Mouse (Mus musculus) 3T3-L1 (cell line): ENCODE results near the gene Nbea.

Experiments used
- DNase-seq: peaks from one replicate; pipeline ENCODE4 v3.0.0-alpha.2; 2015; ENCODE audit warnings: low read depth, low spot score

Nbea gene

DNA sequence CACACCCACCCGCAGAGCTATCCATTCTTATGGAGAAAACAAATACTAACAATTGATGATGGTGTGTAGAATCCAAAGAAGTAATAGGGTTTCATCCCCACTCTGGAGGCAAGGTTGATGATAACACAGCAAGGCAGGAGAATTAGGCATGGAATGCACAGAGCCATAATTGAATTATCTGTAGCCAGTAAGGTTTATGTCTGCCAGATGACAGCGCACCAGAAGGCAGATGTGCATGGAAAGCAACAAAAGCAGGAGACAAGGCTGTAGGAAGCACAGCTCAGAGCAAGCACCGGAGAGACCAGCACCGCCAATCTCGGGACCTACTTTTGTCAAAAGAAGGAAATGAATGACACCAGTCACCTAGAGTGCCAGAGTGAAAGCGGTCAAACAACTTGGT, 429.6 kb downstream of the Nbea start:
- no peak for DNase-seq

DNA sequence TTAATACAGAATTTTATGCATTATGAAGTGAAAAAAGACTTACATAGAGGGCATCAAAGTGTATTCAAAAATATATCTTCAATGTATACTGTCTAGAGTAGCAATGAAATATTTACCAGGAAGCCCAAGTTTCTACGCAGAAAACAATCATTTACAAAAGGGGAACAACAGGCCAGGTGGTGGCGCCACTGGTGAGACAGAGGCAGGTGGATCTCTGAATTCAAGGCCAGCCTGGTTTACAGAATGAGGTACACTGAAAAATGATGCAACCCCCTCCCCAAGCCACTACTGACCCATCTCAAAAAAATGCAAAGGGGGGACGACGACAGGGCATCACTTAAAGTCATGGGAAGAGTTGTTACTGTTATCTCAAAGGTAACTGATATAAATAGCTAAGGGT, 430.9 kb downstream of the Nbea start:
- no peak for DNase-seq

DNA sequence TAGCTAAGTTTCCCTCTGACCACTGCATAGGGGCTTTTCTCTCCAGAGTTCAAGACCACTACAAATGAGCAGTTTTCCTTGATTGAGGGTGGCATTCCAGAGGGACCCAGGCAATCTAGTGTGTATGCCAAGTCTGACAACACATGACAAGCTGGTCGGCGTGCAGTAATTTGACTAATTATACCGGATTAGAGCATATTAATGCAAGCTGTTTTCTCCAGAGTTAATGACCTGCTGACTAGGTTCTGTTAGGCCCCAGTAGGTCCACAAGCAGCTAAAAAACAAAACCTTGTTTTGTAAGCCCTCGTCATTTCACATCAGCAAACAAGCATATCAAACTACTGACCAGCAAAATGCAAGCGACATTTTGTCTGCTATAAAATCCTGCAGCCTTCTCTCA, 432.1 kb downstream of the Nbea start:
- DNase-seq: no peak

DNA sequence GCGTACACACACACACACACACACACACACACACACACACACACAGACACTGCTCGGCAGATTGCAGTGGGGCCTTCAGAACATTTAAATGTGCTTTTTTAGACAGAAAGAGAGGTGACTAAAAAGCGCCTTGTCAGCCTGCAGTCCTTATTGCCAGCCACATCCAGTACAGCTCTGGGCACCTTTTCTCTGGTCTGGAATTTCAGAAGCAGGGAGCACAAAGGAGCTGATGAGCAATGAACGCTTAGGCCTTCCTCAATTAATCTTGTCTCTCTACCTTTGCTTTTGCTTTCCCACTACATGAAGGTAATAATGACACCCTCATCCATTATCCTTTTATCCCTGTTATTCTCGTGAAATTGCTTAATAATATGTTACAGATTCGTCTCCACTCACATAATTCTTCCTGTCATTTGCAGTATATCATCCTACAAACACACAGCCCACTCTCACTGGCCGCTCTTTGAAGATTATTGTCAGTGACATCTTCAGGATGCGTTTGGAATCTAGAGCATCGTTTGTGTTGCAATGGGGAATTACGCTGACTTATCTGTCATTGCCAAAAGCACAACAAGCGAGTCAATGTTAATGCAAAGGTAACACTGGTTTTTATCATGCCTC, 432.9 kb downstream of the Nbea start:
- no peak for DNase-seq

DNA sequence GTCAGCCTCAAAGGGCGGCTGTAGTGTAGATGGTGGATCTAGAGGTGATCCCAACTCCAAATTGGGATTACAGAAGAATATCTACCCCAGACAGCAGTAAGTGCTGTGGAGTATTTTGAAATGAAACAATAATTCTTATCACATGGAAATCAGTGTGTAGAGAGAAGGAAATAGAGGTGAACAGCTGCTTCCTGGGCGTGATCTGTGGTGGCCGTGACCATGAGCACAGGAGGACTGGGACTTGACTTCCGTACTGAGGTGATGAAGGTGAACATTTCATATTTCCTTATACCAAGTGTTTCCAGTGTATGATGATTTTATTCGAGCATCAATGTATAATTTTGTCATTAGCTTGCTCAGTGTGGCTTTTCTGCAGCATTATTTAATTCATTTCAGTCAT, 439.6 kb downstream of the Nbea start:
- DNase-seq: no peak

GRCm38 (mm10) chr3:55742654-55743053, 440.8 kb downstream of the Nbea start:
- DNase-seq: no peak

DNA sequence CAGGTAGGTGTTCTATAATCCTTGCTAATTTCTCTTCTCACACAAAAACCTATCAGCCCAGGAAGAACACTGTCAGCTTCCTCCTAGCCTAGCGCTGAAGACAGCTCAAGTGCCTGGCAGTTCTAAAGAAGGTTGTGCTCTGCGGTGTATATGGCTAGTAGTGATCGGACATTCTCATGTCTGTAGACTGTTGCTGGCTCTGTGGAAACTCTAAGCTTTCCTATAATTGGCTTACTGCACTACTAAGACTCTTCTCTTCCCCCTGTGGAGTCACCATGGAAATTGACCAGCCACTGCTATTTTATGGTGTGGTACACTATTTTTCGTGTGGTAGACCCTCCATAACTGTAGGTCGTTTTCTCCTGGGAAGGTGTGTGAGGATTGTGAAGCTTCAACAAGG, 441.3 kb downstream of the Nbea start:
- DNase-seq: no peak

- DNase-seq: no peak
Observed at GRCm38 (mm10) chr3:55741428-55741827, 442.1 kb downstream of the Nbea start.

GRCm38 (mm10) chr3:55733665-55734064, 449.8 kb downstream of the Nbea start:
- no peak for DNase-seq

DNA sequence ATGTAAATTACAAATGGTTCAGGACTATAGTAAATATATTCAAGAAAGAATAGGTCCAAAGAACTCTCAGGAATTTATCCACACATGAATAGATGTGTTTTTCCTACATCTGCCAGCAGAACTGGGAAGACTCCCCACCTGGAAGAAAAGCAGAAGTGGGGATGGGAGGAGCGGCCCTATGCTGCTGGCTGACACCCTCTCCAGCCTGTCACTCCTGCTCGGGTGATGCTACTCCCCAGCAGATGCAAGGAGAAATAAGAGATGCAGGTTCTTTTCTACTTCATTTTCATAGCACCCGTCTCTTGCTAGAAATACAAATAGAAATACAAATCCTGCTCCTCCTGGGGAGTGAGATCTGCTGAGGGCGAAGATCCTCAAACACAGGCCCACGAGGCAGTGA, 453.0 kb downstream of the Nbea start:
- DNase-seq: no peak

- DNase-seq: no peak
Observed at GRCm38 (mm10) chr3:55730142-55730541, 453.4 kb downstream of the Nbea start.

DNA sequence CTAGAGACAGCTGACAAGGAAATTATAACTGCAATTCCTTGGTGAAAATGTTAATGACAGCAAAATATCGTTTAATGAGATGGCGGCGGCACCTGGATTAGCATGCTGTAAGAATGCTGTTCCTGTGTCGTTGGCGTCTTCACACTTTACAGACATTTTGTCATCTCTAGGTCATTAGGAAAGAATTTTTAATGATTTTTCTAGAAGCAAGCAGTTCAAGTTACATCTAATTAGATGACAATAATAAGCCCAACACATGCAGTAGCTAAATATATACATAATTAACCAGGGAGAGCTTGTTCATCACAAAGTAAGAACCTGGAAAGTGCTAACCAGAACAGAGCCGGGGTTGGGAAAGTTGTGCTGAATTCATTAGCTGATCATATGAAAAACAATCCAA, 469.2 kb downstream of the Nbea start:
- DNase-seq: no peak

DNA sequence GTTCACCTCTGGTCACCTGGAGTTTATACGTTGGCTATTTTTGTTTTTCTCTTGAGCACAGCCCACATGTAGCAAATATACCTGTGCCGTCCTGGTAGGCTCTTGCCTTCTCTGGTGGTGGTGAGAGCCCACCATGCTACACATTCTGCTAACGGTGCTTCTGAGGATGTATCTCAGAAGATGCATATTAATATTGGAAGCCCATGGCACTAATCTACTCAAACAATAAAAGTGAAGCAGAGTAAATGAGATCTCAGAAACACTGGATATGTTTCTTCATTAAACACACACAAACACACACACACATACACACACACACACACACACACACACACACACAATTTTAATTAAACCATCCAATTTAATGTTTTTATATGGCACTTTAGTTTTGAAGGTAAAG, 469.6 kb downstream of the Nbea start:
- DNase-seq: no peak

GRCm38 (mm10) chr3:55710300-55710699, 473.2 kb downstream of the Nbea start:
- DNase-seq: no peak

GRCm38 (mm10) chr3:55701632-55702031, 481.9 kb downstream of the Nbea start:
- DNase-seq: peak; percentile 79

GRCm38 (mm10) chr3:55697174-55697573, 486.3 kb downstream of the Nbea start:
- DNase-seq: no peak

GRCm38 (mm10) chr3:55693073-55693472, 490.4 kb downstream of the Nbea start:
- no peak for DNase-seq

- DNase-seq: no peak
Observed at GRCm38 (mm10) chr3:55688098-55688497, 495.4 kb downstream of the Nbea start.

DNA sequence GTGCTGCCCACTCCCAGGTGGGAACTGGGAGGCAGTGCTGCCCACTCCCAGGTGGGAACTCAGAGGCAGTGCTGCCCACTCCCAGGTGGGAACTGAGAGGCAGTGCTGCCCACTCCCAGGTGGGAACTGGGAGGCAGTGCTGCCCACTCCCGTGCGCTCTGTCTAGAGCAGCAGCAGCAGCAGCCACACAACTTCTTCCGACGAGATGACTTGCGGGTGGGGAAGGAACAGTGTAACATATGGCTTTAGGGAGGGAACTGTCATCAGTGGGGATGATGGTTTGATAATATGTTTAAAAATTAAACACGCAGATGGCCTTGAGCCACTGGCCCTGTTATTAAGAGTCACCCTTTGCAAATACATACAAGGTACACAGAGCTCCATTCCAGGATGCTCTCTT, 496.5 kb downstream of the Nbea start:
- DNase-seq: no peak

DNA sequence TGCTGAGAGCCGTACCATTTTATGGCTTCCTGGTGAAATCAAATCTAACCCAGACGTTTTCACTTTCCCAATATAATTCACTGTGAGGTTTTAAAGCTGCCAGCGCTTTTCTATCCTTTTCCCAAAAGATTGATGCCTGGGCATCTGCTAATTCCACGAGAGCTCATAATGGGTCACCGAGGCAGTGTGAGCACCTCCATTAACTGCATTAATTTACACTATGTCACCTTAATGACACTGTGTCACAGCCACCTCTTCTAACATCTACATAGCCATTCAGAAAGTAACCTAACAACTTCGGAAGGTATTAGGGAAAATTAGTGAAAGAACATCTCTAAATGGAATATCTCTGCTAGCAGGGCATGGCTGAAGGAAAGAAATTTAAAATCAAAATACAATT, 497.9 kb downstream of the Nbea start:
- DNase-seq: no peak

DNA sequence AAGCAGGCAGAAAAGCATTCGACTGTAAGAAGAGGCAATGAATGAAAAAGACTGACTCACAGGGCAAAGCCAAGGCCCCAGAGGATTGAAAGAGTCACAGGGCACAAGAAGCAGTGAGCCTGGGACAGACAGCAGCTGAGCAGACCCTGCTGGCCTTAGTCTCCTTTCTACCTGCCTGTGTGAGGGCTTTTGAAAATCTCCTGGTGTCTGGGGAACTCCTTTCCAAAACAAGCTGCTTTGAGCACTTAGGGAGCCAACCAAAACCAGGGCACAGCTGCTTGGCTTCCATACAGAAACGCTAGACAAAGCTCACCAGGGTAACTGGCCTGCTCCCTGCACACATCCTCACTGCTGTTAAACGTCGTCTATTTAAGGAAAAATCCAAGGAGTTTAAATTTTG, 498.6 kb downstream of the Nbea start:
- peak; percentile 48 for DNase-seq

DNA sequence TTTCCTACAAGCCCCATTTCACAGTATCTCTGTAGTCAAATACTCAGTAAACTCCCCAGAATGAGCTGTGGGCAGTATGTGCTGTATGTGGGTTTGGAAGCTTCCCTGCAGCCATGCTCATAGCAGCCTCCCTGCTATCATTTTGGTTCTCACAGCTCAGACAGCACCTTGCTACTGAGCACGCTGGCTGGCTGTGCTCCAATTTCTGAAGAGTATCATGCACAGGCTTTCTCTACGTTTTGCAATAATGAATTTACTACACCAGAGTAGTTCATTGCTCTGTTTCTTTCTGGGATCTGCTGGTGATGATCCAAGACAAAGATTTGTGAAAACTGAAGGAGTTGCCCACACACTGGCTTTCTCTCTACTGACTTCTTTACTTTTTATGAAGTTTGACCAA, 505.8 kb downstream of the Nbea start:
- DNase-seq: no peak

- DNase-seq: no peak
Observed at GRCm38 (mm10) chr3:55674185-55674584, 509.3 kb downstream of the Nbea start.

- DNase-seq: no peak
Observed at GRCm38 (mm10) chr3:55667048-55667447, 516.5 kb downstream of the Nbea start.
